Mouse (Mus musculus): Measurements from ENCODE around the gene Epn3.
A peak's percentile ranks its signal among the peaks of the same experiment; 100 is the strongest.

Epn3 gene

DNA sequence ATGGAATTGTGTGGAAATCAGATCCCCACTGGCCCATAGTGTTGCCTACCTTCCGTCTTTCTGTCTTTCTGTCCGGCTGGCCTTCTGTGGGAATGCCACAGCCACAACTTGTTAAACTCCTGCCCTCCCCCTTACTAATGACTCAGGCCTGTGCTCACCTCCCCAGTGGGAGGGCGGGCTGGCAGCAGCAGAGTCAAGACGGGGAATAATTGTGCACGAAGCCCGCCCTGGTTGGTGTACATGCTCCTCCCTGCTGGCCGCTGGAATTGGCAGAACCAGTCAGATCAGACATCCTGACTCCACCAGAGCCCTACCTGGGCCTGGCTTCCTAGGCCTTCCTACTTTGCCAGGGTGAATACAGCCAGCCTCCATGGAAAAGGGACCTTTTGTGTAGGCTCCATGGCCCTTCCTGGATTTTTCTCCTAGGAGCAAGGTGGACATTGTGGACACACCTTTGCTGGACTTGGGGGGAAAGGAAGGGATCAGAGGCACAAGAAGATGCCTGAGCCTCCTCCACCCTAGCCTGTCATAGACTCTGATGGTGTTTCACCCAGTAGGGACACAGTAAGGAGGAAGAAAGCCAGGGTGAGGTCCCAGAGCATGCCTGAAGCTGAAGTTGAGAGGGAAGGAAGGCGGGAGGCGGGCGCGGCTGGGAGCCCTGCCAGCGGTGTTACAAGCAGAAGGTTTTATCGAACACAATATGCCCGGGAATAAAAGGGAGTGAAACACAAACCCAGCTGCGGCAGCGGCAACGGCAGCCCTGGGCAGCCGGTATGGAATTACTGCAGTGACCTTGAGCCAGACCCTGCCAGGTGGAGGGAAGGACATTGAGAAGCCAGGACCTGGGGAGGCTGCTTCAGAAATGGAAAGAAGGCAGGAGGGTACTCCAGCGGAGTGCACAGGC, 1.4 kb downstream of the Epn3 start:
- peak; percentile 47 for DNase-seq (ENCODE audit: low read depth)

DNA sequence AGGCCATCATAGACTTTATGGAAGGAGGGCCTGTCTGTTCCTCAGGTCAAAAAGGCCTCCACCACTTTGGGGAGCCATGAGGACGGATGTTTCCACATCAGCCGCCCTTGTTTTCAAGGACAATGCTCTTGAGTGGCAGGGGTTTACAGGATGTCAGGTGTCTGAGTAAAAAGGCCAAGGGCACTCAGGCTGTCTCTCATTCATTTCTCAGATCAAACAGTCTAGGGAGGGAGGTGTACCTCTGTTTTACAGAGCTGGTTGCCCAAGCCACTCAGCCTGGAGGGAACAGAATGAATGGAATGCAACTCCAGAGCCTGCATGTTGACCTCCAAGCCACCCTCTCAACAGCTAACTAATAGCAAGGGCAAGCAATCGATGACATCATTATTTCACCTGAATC, 4.4 kb downstream of the Epn3 start:
- DNase-seq (ENCODE audit: low read depth): no peak

DNA sequence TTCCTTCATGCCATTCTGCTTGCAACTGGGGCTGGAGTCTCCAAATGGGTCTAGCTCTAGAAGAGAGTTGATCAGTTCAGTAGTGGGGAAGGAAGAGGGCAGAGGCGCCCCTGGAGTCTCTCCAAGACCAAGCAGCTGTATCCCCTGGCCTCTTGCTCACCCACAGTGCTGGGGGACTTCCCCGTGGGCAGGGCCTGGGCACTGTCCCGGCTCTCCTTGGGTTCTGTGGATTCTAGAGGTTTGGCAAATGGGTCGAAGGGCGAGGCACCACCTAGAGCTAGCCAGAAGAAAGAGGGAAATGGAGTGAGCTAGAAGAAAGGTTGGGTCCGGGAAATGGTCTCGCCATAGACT, 8.1 kb downstream of the Epn3 start:
- no peak for DNase-seq (ENCODE audit: low read depth)

DNA sequence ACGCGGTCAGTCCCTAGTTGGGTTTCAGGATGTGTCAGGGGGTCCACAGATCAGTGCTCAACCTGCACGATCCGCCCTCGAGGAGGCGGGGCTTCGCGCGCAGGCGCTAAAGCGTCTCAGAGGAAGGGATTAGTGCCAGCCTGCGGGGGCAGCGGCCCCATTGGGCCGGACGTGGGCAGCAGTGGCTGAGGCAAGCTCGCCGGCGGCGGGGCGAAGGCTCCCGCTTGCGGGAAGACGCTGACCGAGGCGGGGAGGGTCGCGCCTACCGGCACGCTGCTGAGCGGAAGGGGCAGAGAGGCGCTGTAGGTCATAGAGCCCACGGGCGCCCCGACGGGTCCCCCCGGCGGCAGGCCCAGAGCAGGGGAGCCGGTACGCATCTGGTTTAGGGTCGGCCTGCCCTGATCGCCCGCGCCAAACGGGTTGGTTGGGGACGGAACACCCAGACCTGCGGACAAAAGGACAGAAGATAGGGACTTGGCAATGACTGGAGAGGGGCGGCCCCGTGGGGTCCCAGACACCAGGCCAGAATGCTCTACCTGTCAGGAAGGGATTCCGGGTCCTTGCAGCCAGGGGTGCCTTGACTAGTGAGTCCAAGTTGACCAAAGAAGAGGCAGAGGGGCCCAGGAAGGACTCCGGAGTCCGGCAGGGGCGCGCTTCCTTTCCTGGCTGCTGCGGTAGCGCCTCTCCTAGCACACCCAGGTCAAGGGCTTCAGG, 8.6 kb downstream of the Epn3 start:
- DNase-seq (ENCODE audit: low read depth): no peak

DNA sequence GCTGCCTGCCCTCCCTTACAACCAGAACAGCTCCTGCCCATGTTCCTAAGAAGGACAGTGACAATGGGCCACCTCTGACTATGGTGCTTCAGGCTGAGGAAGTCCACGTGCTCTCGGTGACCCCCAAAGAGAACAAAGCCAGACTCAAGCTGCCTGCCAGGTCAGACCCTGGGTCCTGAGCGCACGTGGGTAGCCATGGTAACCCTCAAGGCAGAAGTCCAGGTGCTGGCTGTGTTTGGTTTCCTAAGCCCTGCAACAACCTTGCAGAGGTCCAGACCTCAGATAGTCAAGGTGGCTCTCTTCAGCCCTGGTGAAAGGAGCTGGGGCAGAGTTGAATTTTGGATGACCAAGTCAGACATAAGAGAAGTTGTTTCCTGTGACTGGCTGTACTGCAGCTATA, 10.0 kb downstream of the Epn3 start:
- DNase-seq (ENCODE audit: low read depth): no peak

DNA sequence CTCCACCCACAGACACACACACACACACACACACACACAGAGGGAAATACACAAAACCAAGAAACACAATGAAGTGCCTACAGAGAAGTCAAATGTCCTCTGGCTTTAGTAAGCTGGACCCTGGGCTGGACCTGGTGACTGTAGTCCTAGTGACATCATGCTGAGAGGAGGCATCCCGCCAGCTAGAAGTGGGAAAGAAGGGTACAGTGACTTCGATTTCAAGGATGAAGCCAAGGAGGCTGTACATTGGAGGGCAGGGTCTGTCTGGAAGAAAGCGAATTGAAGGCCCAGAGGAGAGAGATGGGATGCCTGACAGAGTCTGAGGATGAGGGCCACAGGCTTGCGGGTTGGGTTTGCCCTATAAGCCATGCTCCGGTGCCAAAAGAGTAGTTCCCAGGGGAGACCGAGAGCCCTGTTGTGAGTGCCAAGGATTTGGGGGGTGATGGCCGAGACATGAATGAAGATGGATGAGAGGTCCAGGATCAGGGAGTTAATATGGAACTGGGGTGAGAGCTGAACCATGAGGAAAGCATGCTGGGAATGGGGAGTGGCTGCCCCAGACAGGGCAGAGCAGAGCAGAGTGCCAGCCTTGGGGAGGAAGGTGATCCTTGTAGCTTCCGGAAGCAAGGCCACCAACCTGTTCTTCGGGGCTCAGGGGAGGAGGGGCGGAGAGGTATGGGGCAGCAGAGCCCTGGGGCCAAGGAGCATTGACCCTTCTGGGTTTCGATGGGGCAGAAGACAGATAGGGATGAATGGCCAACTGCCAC, 10.8 kb downstream of the Epn3 start:
- no peak for DNase-seq (ENCODE audit: low read depth)

DNA sequence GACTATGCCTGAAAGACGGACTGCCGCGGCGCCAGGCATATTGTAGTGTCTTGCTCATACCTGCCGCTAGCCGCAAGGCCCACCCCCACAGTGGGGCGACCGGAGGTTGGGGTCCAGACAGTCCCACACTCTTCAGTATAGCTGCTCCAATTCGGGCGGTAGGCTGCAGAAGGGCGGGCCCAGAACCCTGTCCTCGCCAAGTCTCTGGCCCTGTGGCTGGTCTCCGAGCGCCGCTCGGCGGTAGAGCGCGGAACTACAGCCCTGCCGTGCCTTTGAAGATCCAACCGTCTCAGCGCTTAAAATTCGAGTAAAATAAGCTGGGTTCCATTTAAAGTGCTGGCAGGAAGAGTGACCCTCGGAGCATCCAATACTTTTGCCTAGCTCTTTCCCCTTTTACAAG, 13.8 kb downstream of the Epn3 start, which contains the start of gene Spata20:
Gene Spata20 (minus strand): TSS at position 179 of the 400 bp plus-strand sequence.
- no peak for DNase-seq (ENCODE audit: low read depth)

DNA sequence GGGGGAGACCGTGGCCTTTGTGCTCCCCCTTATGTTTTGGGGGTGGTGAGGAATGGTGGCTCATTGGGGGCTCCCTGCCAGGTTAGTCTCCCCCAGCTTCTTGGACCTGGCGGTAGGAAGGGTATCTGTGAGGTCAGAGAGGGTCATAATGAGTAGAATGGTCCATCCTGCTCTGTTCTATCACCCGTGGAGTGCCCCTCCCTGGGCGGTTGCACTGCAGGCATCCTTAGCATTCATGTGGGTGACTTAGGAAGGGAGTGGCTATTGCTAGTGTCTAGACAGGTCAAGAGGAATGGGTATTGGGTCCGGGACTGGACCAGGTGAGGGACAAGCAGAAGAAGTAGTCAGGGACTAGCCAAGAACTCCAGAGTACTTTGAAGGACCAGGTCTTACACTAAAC, 14.6 kb downstream of the Epn3 start:
- no peak for DNase-seq (ENCODE audit: low read depth)

DNA sequence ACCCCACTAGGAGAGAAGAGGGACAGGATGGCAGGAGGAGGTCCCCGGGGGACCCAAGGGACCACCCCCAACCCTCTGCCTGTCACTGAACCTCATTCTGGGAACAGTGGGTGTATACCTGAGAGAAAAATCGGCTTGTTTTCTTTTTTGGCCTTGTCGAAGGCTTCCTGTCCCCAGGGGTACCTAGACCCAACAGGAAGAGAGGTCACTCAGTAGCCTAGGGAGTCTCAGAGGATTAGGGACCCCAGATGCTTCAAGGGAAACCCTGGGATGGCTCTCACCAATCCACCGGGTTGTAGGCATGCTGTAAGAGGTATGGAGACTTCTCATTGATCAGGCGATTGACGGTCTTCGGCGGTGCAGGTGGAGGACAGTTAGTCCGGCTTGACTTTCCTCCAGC, 15.1 kb downstream of the Epn3 start:
- no peak for DNase-seq (ENCODE audit: low read depth)

DNA sequence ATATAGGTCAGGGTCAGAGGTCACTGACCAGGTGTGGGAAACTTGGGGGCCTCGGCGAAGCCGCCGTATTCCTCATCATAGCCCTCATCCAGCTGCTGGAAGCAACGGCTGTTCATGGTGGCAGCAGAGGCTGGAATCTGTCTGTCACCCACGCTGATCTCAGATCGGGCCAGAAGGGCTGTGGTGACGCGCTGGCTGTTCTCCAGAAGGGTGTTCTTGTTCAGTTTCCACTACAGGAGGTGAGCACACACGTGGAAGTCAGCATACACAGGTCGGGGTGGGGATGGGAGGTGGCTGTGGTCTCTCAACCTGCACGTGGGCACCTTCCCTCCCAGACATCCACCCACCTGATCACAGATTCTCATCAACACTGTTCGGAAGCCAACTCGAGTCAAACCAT, 15.9 kb downstream of the Epn3 start:
- DNase-seq (ENCODE audit: low read depth): no peak

DNA sequence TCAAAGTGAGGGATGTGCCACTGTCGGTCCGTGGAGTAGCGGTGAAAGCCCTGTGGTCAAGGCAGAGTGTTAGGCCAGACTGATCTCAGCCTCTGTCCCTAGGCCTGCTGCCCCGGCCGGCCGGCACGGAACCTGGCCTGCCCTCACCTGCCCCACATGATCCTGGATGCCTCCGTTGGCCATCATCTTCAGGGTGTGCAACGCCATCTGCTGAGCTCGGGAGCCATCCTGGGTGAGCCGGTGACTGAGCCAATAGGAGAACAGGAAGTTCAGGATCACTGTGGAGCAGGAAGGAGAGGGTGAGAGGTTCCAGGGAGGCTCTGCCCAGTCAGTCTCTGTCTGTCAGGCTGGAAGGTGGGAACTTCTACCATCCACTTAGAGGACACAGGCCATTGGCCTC, 16.3 kb downstream of the Epn3 start:
- no peak for DNase-seq (ENCODE audit: low read depth)

DNA sequence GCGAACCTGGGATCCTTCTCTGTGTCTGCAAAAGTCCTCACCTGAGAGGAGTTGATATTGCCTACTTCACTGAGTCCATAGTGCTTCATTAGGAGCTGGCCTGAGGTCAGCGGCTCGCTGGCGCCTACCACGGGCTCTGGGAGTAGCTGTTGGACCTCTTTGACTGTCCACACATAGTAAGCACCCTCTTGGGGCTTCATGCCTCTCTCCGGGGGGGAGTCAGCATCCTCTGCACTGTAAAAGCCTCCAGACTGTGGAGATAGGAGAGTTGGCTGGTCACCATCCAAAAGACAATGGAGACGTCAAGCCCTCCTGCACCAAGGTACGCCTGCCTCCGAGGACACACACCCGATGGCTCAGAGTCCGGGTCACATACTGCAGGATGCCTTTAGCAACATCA, 17.0 kb downstream of the Epn3 start:
- no peak for DNase-seq (ENCODE audit: low read depth)

DNA sequence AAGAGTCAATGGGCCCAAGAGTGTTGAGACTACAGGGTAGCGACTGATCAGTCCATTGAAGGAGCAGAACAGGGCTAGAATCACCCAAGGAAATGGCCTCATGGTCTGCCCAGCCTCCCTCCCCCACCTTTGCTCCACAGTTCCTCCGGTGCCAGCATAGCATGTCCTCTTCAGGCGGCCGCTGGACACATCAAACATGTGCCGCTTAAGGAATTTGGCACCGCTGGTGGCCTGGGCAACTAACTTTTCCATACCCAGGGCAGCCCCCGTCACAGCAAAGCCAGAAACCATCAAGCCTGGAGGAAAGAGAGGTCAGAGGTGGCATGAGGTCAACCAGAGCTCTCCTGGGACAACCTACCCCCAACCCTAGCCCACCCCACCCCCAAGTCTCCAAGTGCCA, 17.8 kb downstream of the Epn3 start:
- no peak for DNase-seq (ENCODE audit: low read depth)

DNA sequence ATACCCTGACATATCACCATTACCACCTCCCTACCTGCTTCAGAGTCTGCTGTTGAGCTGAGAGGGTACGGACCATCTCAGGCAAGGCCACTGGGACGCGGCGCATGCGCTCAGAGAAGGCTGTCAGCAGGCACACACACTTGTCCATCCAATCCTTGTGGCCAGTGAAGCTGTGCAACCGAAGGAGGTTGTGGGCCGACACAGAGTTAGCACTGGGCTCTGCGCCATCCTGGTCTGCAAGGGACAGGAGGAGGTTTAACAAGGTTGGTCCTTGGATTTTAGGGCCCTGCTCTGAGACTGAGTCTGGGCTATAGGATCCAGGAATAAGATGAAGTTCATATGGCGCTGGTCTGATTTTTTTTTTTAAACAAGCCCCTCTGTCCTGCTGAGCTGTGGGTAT, 19.4 kb downstream of the Epn3 start:
- DNase-seq (ENCODE audit: low read depth): no peak

DNA sequence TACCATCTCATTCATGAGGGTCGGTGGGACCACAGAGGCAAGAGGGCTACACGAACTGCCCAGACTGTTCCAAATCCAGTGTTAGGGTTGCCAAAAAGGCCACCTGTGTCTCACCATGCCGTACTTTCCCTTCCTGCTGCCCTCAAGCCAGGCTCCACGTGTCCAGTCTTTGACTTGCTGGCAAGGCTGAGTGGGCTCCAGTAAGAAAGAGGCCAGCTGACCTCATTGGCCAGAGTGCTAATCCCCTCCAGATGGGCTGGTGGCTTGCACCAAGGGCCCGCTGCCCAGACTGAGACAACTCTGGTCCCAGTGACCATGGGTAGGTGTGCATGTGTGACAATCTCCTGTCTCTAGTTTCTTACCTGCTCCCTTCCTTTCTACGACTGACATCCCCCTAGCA, 22.1 kb downstream of the Epn3 start:
- no peak for DNase-seq (ENCODE audit: low read depth)

DNA sequence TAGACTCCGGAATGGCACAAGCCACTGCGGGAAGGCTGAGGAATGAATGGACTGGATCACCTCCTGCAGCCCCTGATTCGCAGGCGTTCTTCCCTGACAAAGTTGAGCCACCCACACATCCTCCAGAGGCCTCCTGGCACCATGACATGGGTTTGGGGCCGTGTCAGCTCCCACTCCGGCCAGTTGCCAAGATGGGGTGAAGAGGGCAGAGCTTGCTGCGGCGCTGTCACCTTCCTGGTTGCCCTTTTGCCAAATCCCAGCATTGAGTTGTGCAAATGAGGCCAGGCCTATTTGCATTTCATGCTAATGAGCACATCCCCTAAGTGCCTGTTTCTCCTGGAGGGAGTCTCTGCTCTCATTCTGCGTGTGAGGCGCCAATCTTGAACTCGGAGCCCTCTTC, 24.1 kb downstream of the Epn3 start:
- no peak for DNase-seq (ENCODE audit: low read depth)

DNA sequence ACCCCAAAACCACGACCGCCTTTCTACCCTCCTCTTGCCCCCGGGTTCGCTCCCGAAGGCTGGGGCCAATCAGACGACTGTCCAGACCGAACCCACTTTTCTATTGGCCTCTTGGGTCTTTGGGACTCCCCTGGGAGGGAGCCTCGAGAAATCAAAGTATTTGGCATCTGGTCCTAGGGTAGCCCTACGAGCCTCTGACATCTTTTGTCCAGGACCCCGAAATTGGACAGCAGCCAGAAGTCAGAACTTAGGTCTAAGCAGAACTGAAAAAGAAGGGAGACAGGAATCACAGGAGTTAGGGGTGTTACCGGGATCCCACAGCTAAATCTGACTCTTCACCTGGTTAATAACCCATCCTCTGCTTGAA, 25.2 kb downstream of the Epn3 start:
- no peak for DNase-seq (ENCODE audit: low read depth)

DNA sequence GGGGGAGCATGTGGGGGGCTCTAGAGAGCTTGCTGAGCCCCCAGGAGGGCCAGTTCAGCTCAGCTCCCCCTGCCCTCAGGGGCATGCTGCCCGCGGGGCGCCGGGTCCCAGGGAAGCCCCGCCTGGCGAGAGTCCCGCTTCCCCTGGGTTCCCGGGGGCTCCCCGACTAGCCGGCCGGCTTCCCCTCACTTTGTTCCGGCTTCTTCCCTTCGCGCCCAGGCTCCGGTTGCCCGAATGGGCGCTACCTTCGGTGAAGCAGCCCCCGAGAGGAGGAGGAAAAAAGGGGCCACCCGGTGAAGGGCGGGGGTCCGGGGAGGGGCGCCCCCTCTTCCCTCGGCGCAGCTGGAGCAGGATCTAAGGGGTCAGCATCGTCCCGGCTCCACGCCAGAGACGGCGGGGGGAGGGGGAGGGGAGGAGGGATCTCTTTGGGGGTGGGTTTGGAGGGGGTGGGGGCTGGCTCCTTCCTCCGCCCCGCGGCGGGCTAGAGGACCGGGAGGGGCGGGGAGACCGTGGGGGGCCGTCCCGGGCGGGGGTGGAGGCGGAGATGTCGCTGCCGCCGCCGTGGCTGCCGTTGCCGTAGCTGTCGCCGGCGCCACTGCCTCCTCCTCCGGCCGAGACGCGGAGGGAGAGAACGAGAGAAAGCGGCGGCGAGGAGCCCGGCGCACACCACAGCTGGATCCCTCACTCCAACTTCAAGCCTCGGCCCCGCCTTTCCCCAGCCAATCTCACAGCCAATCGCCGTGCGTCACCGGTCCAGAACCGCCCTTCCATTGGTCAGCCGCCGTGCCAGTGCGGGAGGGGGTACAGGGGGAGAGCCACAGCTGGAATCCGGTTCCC, 25.8 kb downstream of the Epn3 start, which contains the start of gene Cacna1g:
Gene Cacna1g (minus strand): TSS at position 492 of the 837 bp plus-strand sequence.
- peak; percentile 56 for DNase-seq (ENCODE audit: low read depth)

DNA sequence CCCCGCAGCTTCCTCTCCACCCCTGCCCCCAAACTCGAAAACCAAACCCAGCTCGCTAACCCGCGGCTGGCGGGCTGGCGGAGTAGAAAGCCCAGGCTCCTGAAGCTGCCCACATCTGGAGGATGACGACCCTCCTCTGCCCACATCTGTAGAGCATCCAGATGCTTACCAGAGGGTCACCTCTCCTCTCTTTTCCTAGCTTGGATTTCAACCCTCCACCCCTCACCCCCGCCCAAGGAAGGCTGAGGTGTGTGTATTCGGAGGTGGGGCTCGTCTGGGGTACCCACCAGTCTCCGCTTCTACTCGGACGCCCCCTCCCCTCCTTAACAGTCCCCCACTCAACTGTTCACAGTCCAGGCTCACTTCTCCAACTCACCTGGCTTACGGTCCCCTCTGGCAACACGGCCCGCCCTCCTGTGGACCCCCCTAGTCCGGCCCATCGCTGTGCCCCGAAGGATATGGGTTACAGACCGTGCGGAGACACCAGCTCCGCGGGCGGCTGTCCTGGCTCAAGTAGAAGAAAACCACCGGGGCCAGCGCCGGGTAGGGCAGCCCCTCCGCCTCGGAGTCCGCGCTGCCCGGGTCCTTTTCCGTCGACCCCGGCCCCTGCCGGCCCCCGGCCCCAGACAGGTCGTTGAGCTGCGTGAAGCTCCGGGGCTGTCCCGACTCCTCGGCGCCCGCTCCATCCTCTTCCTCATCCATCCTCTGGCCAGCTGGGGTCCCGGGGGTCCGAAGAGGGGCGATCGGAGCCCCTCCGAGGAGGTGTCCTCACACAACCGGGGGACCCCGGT, 26.7 kb downstream of the Epn3 start:
- DNase-seq (ENCODE audit: low read depth): no peak

DNA sequence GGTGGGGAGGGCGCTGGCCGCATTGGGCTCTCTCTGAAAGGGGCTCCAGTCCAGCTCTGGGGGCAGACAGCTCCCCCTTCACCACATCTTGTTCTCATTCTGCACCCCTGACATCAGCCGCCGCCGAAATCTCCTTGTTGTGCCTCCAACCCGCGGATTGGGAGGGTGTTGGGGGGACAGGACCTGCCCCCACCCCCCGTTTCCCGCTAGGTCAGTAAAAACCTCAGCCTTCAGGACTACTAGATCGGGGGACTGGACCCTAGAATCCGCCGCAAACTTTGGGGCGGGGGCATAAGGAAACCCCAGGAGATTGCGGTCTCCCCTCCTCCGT, 27.2 kb downstream of the Epn3 start:
- DNase-seq (ENCODE audit: low read depth): no peak
